Mouse (Mus musculus): ENCODE results near the gene P4ha2. TPM values are rescaled to one million over a fixed set of nuclear protein-coding genes. Genes with fewer than 3 reads are reported as not detected.

Gene P4ha2
- polyA plus RNA-seq, 1 experiment from 2014 or later = 9.7 TPM

GRCm38 (mm10) chr11:54174226-54174625, 74.3 kb downstream of the P4ha2 start:
- Histone ChIP-seq H3K27ac (ENCODE audit: low read length) (no peak overlapping the region), H3K4me1 (ENCODE audit: control insufficient read depth, insufficient read depth, low read length) (no peaks in the 10 kb centered on the region), H3K4me2 (ENCODE audit: low read length) (no peak overlapping the region), H3K36me3 (ENCODE audit: control insufficient read depth, insufficient read depth, low read length) (no peaks in the 10 kb centered on the region), H3K27me3 (ENCODE audit: control insufficient read depth, insufficient read depth, low read depth, low read length) (no peaks in the 10 kb centered on the region), H3K4me3 (ENCODE audit: low read depth, low read length) (no peak overlapping the region), H3K9me3 (replicated peaks; ENCODE audit: control insufficient read depth, low read length, poor library complexity, severe bottlenecking) (no peaks in the 10 kb centered on the region), H3K9ac (ENCODE audit: low read depth, low read length) (no peak overlapping the region)
- WGBS = 96% methylated on average over 4 of the region's 4 CpGs
- ATAC-seq = no peak

DNA sequence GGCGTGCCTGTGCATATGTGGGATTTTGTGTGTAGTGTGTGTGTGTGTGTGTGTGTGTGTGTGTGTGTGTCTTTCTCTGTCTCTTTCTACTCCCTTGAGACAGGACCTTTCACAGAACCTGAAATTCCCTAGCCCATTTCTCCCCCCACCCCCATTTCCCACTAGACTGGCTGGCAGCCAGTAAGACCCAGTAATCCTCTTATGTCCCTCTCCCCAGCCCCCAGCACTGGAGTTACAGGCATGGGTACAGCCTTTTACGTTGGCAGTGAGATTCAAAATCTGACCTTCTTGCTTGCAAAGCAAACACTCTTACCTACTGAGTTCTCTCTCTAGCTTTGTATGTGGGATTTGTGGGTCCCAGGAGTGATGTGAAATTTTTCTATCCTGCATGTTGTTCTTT, 75.0 kb downstream of the P4ha2 start:
- no peak overlapping the region for H3K4me2 ChIP-seq (ENCODE audit: low read length)
- no peaks in the 10 kb centered on the region for H3K9me3 ChIP-seq (replicated peaks; ENCODE audit: control insufficient read depth, low read length, poor library complexity, severe bottlenecking)
- no peak overlapping the region for H3K4me3 ChIP-seq (ENCODE audit: low read depth, low read length)
- H3K4me1 ChIP-seq (ENCODE audit: control insufficient read depth, insufficient read depth, low read length) = no peaks in the 10 kb centered on the region
- WGBS = 50% methylated on average over 2 of the region's 2 CpGs
- H3K9ac ChIP-seq (ENCODE audit: low read depth, low read length) = no peak overlapping the region
- no peaks in the 10 kb centered on the region for H3K36me3 ChIP-seq (ENCODE audit: control insufficient read depth, insufficient read depth, low read length)
- H3K27me3 ChIP-seq (ENCODE audit: control insufficient read depth, insufficient read depth, low read depth, low read length) = no peaks in the 10 kb centered on the region
- ATAC-seq = no peak
- H3K27ac ChIP-seq (ENCODE audit: low read length) = no peak overlapping the region

Other genes starting within 250 kb of the P4ha2 start
- gene Gm12216, start 240.8 kb upstream of the P4ha2 start, polyA plus RNA-seq (2015; fragmentation: Nextera tagmentation; extraction: Ambion mirVana) = 0.31 and 0.39 TPM in 2 replicates
- 10.1 and 11.0 TPM in 2 replicates for gene Slc22a5, start 208.4 kb upstream of the P4ha2 start, polyA plus RNA-seq (2015; fragmentation: Nextera tagmentation; extraction: Ambion mirVana)
- gene Slc22a21, start 119.8 kb upstream of the P4ha2 start, polyA plus RNA-seq (2015; fragmentation: Nextera tagmentation; extraction: Ambion mirVana) = 4.0 and 4.6 TPM in 2 replicates
- 3.7 and 6.5 TPM in 2 replicates for gene Slc22a4, start 72.0 kb upstream of the P4ha2 start, polyA plus RNA-seq (2015; fragmentation: Nextera tagmentation; extraction: Ambion mirVana)
- 20.5 and 26.7 TPM in 2 replicates for gene Pdlim4, start 31.1 kb upstream of the P4ha2 start, polyA plus RNA-seq (2015; fragmentation: Nextera tagmentation; extraction: Ambion mirVana)
- gene Csf2, start 149.6 kb downstream of the P4ha2 start, polyA plus RNA-seq (2015; fragmentation: Nextera tagmentation; extraction: Ambion mirVana) = not detected in 2 replicates
- gene Il3, start 167.2 kb downstream of the P4ha2 start, polyA plus RNA-seq (2015; fragmentation: Nextera tagmentation; extraction: Ambion mirVana) = not detected in 2 replicates
- gene Acsl6, start 203.7 kb downstream of the P4ha2 start, polyA plus RNA-seq (2015; fragmentation: Nextera tagmentation; extraction: Ambion mirVana) = 46.2 and 47.0 TPM in 2 replicates

Measured in midbrain, embryonic 16.5 days (tissue).